Mouse (Mus musculus): ENCODE measurements at regions not wholly inside any gene's neighbourhood (a gene's known extent, or its start where the extent isn't known, plus 50 kb on each side); places are given as distances from the start of the nearest gene placed in this dataset.

DNA sequence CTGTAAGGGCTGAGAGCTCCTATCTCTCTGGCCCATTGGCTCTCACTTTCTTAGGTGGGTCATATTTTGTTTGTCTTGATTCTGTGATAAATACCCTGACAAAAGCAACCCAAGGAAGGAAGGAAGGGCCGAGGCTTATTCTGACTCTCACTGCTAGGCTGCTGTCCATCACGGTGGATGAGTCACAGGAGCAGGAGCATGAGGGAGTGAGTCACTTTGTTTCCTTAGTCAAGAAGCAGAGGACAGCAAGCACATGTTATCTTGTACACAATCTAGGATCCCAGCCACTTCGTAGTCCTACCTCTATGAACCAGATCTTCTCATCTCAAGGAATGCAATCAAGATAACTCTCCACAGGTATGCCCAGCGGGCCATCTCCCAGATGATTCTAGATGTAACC lies 69.9 kb downstream of the Atp6v1g3 start:
- peak; percentile 10 for DNase-seq

DNA sequence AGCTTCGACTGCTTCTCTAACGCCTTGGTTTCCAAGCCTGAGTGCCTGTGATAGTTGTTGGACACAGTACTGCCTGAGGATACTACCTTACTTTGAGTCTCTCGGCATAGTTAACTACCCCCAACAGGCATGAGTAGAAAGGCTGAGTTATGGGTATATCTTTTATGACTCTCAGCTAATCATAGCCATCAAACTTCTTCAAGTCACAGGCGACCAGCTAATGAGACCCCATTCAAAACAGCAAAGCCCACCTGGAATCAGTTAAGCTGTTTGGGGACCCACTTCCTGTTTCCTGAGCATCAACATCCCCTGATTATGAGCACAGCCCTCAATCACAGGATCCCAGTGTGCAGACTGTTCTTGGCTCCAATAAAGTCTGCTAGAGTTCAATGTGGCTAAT lies 71.4 kb downstream of the Atp6v1g3 start:
- no peak for DNase-seq

DNA sequence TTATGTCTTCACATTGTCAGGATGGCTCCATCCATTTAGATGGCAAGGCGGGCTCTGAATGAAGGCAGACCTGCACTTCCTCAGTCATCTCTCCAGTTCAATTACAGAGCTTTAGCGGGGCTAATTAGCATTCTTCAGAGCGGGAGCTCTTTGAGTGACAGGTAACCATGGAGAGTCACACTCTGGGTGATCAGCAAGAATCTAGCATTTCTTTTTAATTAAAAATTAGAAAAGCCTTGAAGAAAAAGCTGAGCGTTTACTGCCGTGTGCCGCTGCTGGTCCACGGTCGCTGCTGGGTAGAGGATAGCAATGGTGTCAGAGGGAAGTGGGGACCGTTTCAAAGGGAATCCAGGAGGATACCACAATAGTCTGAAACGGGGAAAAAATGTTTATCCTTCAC lies 72.5 kb downstream of the Atp6v1g3 start:
- DNase-seq, result no peak

DNA sequence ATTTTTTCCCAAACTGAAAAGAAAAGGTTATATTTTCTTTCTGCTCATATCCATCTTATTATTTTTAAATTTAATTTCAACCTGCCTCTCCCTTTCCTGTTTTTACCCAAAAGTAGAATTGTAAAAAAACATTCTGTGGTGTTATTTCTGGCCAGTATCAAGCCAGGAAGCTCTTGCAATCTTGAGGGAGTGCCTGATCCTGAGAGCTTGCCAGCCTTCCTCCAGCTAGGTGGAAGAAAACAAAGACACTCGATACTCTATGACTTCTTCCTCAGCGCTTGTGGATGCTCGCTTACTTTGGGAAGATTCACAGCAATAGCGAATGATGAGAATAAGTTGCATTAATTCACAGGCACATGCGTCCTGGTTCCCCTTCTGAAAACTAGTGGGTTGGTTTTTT lies 73.4 kb downstream of the Atp6v1g3 start:
- no peak for DNase-seq

DNA sequence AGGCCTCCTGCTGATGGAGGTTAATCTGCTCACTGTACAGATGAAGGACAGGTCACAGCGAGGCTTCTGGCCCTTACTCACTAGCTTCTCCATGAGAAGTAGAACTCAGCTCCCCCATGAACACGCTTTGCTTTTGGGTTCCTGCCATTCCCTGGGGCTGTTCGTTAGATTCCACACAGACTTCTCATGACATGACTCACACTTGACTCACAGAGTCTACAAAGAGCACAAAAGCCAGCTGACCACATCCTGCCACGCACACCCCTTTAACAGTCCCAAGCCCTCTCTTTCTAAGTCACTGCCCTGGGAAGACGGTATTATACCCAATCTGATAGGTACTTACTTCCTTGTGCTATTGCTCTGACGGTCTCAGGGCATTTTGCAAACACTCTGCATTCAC lies 74.9 kb downstream of the Atp6v1g3 start:
- no peak for DNase-seq

DNA sequence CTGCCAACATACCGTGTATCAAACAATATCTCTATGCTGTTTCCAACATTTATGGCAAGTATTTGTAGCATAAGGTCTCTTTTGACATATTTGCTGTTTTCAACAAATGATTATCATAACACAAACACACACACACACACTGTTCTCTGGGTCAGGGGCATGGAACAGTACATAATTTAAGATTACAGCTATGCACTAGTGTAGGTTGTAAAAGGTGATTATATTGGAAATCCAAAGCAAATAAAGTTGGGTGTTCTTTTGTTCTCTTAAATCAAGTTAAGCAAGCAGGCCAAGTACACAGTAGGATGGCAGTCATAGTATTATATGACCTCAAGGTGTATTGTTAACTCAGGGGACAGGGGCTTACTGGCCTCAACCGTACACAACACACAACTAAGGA lies 75.6 kb downstream of the Atp6v1g3 start:
- DNase-seq, result no peak

DNA sequence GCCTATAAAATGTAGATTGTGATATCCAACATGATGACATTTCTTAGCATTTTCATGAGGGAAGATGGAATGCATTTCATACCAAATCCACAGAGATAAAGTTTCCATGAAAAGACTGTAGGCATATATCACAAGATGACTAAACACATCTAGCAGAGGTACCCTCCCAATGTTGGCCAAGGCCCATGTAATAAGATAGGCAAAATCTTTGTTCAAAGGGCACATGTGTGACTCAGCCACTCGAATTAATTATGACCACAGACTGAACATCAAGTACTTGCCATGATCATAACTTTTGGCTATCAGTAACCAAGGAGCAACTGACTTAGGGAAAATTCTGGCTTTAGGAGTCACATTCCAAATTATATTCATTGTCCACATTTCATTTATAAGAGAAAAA lies 82.9 kb downstream of the Atp6v1g3 start:
- no peak for DNase-seq

DNA sequence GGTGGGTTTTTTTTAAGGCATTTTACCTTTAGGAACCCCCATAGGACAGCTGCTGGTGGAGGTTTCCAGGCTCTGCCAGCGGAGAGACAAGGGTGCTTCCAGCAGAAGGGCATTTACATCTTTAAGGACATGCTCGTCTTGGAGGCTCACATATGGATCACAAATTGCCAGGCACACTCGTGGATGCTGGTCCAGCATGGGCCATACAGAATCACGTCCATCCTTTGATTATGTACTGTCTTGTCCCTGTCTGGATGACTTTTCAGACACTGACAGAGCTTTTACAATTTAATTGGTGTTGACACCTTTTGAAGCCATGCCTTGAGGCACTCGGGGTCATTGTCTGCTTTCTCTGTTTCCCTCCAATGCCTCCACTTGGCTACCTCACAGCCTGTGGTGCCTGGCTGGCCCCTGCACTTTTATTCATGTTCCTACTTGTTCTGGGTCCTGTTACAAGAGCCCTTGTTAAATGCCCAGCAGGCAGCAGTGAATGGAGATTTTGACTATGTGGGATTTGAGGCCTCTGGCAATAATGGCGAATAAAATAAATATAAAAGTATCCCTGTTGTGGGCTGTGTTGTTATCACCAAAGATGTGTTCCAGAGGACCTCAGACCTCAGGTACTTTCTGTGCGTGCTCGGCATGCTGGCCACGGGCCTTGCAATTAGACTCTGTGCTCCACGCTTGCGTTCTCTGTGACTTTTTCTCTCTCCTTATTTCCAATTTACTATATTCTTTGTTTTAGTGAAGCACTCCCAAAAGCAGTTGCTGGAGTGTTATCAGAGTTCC lies 89.3 kb downstream of the Atp6v1g3 start:
- DNase-seq, result no peak

DNA sequence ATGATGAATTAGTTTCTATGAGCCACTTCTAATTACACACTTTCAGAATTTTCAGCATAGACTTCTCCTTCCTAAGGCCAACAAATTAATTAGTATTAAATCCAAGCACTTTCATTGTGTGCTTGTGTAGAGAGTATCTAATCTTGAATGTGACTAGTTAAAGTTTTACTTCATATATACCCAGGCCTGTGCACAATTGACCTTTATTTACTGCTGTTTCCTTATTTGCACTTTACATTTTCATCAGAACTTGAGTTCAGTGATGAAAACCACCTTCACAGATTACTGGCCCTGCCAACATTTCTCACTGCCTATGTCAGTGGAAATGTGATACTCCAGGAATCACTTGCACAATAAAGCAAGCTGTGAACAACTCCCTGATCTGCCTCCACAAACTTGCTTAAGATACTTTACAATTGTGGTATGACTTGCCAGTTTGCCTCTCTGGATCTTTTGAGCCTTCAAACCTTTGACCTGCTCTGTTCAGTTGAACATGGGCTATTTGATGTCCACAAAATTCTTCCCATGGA lies 96.5 kb downstream of the Atp6v1g3 start:
- no peak for DNase-seq

DNA sequence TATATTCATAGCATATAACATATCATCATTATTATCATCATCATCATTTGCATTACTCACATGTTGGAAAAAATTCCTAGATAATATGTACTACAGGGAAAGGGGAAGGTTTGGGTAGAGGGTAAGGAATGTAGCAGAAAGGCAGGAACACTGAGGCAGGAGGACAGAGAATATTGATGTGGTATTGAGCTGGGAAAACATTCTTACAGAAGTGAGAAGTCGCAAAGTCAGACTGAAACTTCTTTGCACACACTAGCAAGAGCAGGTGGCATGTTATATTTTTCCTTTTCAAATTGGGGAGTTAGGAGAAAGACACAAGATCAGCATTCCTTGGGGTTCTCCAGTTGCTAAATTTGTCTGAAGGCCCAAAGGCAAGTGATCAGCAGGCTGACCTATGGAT lies 97.9 kb downstream of the Atp6v1g3 start:
- DNase-seq, result no peak

DNA sequence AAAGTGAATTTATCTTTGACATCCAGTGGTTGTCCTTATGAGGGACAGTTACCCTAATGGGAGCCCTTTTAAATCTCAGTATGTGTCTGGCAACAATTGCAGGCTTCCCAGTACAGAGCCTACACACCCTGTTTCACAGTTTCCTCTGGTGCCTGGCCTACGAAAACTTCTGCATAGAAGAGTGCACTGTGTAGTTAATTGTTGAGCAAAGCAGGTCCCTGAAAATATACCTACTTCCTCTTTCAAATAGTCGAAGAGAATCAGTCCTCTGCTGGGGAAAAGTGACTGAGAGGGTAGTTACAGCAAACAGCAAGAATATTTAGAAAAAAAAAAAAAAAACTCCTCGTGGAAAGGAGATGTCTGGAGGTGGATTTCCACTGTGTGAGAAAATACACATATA lies 110.6 kb downstream of the Atp6v1g3 start:
- no peak for DNase-seq

DNA sequence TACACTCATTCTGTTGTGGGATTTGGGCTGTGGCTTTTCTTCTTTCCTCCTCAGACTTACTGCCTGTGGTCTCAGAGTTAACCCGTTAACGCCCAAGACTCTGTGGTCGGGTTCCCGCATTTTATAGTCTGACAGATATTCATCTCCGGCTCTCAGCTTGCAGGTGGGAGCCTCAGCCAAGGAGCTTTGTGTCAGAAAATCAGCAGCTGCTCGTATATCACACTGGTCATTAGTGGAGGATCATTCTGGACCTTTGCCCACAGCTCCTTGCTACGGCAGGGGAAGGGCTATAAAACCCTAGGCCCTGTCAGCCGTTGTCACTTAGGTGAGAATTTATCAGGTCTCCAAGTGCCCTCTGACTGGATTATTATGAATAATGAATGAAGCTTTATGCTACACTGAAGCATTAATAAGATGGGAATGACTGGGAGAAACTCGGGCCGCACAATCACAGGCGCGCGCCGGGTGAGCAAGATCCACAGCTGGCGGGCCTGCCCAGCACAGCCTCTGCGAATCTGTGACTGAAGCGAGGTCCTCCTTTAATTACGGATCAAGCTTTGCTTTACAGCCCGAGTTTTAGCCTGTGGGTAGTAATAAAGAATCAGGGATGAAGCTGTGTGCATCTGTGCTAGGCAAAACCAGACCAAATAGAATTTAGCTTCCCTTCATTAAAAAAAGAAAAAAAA lies 111.8 kb downstream of the Atp6v1g3 start:
- DNase-seq, result no peak

DNA sequence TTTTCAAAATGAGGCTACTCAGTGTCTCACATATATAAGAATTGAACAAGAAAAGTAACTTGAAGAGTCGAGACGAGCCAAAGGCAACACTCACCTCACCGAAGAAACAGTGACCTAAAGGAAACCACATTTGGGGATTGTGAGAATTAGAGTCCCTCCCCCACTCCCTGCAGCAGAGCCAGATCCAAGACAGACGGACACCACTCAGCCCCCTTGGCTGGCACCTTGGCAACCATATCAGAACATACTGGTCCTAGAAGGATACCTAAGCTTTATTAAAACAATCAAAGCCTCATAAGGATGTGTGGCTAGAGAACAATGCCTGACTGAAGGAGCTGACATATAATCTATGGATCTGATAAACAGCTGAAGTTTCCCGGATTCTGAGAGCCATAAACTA lies 112.5 kb downstream of the Atp6v1g3 start:
- no peak for DNase-seq

DNA sequence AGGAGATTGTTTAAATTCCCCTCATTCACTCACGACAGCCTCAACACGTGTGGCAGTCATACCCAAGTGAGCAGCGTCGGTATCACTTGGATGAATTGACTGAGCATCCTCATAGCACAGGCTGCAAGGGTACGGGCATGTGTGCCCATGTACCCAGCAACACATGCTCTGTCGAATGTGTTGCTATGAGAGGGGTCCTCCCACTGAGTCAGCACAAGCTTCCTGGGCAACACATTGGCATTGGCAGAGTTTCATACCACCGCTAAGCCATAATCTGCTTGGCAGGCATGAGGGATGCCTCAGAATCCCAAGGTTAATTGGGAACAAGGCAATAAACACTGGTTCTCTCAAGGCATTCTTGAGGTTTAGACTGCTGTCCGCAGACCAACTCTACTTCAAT lies 115.1 kb downstream of the Atp6v1g3 start:
- DNase-seq, result no peak

DNA sequence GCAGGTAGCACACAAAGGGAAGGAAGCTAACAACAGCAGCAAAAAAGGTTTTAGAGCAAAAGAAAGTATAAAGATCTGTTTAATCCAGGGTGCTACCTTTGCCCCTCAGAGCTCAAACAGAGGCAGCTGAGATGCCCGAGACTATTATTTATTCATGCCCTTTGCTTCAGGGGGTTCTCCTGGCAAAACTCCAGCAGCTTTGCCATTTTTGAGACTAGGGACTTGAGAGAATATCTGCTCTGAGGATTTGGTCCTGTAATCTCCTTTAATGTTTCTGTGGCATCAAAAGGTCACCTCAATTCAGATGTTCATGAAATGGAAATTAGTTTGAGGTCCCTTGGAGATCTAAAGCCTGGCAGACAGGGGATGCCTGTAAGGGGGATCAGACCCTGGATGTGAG lies 116.1 kb downstream of the Atp6v1g3 start:
- no peak for DNase-seq

DNA sequence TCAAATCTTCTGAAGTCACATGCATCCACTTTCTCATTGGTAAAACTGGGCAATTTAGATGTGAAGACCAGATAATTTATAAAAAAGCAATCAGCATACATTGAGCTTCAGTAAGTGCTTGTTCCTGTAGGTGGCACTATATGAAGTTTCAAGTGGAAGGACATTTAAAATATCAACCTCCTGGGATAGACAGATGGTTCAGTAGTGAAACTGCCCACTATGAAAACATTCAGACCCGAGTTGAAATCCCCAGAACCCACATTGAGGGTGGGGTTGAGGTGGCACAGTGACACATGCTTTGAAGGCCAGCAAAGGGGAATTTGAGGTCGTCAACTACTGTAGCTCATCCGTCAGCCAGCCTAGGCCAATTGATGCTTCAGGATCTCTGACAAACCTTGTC lies 145.1 kb downstream of the Atp6v1g3 start:
- no peak for DNase-seq

DNA sequence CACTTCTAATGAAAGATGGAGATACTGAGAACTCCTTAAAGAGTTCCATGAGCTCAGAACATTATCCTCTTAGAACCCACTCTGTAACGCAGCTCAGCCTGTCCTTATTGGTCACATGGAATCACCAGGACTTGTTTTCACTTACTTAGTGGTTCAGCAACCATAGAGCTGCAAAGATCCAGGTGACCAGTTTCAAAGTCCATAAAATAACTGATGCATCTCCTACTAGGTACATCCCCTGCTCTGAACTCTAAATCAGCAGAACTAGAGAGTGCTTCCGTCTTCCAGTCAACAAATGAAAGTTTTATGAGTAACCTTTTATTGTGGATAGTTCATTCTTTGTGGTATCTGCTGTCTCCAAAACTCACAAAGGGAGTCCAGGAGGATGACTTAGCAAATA lies 153.9 kb downstream of the Atp6v1g3 start:
- DNase-seq, result no peak

Measured in kidney, adult 18-20 months (tissue).